Mouse (Mus musculus): ENCODE data around the gene Pak1. TPM values are rescaled to one million over a fixed set of nuclear protein-coding genes. Genes with fewer than 3 reads are reported as not detected.
"Not testable (repeated sequence)": the region's sequence is repeated elsewhere in the genome, so short reads cannot be mapped to it uniquely, and the experiment has no call there.

Pak1 gene
- polyA plus RNA-seq, 1 experiment, result 14.6 TPM

DNA sequence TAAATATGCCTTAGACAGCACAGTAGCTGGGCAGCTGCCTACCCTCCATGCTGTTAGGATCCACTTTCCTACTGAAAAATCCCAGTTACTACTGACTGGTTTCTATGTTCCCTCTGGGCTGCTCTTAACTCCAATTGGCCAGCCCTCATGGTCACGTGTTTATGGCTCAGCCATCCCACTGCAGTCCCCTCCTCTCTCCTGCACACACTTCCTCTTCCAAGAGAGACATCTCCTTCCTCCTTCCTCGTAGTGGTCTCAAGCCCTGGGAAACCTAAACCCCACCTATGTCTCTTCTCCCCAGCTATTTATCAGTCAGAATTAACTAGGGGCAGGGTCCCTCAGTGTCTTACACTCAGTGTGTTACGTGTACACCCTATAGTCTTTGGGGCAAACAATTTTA is 61.2 kb downstream of the Pak1 start:
- DNase-seq (ENCODE audit: low spot score), result not testable (repeated sequence)

DNA sequence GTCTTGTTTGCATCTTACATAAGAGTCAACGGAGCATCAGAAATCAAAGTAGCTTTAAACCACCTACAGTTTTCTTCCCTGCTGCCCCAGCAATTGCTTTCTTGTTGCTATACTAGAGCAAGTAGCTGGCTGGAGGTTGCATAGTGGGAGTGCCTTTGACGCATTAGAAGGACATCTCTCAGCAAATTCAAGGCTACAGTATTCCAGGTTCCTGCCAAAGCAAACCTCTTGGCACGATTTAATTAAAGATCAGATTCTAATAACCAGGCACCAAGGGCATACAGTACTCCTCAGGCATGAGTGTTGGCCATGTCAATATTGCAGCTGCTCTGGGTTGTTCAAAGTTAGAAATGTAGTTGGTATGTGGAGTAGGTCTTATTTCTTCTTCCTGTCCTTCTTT is 62.0 kb downstream of the Pak1 start:
- no peak for DNase-seq (ENCODE audit: low spot score)

DNA sequence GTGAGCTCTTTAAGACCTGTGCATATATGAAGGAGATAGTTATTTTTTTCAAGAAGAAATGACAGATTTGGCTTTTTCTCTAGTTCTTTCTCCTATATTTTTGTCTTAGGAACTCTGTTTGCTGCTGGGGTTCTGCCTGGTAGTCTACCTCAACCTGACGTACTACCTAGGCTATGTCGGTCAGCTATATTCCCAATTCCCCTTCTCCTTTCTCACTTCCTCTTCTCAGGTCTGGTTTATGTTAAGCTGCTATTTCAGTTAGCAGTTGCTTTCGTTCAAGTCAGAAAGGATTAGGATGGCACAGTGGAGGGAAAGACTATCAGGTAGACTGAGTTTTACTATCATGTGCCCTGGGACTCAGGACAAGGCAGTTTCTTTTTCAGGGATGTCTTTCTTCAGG is 75.2 kb downstream of the Pak1 start:
- DNase-seq (ENCODE audit: low spot score), result no peak

DNA sequence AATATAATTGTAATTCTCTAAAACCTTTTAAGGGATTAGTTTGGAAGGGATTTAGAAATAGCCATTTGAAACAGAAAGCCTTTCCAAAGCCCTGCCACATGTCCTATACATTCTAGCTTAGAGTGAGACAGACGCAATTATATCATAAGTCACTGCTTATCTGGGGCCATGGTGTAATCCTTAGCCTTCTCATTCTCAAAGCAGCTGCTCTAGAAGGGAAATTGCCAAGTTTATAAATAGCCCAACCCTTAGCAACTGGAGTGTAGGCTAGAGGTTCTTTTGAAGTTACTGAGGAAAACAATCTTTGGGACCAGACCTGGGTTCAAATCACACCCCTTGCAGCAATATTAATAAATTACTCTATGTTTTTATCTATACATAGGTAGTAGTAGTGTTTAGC is 76.2 kb downstream of the Pak1 start:
- DNase-seq (ENCODE audit: low spot score), result no peak

DNA sequence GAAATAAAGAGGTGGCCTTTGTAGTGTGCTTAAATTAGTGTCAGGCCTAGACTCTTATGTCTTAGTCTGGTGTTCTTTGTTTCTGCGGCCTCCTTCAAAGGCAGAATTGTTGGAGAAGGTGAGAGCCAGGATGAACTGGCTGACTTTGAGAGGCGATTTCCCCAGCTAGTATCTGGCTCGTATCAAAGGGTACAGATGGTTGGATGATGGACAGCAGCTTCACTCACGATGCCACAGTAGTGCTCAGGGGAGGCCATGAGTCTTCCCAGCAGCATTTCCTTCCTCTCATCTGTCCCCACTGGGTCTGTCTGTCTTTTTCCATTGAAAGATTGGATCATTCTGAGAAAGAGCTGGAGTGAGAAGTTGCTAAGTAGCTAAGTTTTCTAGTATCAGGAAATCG is 79.5 kb downstream of the Pak1 start:
- DNase-seq (ENCODE audit: low spot score), result no peak

DNA sequence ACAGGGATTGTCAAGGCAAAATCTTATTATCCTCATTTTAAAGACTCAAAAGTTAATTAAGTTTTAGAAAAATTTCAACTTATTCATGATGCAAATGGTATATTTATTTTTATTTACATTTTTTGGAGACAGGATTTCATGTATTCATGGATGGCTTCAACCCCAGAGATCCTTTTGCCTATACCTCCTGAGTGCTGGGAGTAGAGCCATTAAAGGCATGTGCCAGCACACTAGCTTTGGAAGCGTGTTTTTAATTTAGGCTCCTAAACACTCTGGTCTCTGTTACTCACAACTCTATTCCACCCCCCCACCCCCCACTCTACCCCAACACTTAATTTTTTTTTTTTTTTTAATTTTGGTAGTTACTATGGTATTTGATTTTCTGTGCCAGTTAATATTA is 80.4 kb downstream of the Pak1 start:
- DNase-seq (ENCODE audit: low spot score), result no peak

DNA sequence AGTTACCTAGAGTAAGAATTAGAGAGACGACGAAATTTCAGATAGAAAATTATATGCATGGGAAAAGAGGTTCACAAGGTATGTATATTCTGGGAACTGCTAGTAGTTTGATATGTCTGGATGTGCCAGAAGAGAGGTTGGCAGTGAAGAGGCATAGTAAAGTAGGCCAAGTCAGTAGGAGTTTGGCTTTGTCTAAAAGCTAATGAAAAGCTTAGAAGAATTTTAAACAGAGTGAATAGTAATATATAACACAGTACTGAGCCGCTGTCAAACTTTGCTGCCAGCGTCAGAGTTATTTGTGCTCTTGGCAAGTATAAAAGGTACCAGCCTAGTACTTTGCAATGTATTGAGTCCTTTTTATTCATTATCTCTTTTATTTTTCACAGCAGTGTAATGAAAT is 84.1 kb downstream of the Pak1 start:
- no peak for DNase-seq (ENCODE audit: low spot score)

DNA sequence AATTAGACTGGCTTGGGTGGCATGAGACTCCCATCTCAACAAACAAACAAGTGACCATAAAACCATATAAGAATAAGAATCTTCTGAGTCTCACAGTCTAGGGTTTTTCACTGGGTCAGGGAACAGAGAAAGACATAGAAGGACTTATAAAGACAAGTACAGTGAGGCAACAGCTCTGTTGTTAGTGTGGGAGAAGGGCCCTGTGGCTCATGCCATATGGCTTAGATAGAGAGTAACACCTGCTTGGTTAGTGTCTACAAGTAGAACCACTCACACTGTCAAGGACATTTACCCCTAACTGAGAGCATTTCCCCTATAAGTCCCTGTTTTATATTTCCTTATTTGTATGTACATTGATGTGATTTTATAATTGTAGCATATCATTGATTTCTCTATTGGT is 85.0 kb downstream of the Pak1 start:
- DNase-seq (ENCODE audit: low spot score), result no peak

DNA sequence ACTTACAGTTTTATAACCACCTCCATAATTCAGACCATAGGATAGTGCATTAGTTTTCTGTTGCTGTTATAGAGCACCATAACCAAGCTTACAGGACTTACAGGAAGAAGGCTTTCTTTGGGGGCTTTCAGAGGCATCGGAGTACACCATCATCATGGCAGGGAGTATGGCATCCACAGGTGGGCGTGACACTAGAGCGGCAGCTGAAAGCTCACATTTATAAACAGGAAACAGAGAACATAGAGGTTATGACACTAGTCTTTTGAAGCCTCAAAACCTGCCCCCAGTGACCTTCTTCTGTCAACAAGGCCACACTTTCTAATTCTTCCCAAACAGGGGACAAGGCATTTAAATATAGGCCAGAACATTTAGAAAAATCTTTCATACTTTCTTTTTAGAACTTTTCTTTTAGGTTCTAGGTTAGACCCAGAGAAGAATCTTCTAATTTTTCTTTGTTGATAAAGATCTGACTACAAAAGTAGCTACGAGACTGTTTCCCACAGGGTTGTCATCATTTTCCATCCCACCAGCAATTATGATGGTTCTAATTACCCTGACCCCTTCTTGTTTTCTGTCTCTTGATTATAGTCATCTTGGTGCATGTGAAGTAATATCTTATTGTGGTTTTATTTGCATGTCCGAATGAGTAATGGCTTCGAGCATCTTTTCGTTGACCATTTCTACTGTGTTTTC is 89.7 kb downstream of the Pak1 start:
- DNase-seq (ENCODE audit: low spot score), result no peak

DNA sequence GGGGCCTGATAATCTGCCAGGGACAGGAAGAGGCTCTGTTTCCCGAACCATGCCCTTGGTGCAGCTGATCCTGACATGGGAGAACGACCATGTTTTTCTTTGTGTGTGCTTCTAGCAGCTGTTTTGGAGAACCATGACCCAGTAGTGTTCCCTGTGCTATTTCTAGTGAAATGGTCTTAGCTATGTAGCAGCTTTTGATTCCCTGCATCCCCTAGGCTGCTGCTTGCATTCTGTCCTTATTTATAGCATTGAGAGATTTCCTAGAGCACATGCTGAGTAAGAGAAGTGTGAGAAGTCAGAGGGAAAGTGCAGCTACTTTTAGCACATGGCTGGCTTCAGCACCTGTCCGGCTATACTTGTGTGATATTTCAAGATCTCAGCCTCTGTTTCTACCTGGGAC is 123.3 kb downstream of the Pak1 start:
- no peak for DNase-seq (ENCODE audit: low spot score)

DNA sequence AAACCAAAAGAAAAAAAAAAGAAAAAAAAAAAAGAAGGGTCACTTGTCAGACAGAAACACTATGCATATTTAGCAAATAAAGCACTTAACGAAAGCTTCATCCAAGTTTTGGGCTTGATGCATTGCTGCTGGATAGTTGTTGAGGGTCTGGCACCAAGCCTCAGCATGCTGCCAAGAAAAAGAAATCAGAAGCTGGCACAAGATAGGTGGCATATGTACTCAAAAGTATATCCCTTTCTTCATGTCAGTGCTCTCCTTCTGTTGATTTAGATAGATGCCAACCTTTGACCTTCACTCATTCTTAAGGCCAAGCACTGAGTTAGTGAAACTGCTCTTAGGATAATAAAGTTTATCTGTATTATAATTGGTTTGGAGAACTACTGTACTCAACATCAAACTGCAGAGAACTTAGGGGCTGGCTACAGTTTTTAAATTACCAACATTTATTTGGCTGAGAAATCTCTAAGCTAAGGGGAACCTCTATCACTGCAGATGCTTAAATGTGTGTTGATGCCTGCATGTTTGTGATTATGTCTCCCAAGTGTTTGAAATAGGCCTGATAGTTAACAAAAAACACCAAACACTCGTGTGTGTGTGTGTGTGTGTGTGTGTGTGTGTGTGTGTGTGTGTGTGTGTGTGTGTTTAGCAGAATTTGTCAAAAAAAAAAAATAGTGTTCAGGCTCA is 126.6 kb downstream of the Pak1 start:
- no peak for DNase-seq (ENCODE audit: low spot score)

DNA sequence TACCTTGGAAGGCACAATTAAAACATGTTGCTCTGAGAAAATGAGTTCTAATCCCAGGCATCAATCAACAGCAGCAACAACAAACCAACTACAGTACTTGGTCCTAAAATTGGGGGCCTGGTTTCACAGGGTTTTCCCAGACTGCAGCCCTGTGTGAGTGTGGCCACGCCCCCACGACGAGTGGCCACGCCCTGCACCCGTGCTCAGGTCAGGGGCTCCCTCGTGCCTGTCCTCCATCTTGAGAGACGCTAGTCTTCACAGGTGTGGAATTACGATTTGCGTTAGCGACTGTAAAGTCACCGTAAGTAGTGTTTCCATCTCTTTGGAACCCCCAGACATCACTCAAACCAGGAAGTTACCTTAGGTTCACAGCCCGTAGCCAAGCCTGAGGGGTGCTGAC is 131.4 kb downstream of the Pak1 start, which contains the start of gene Gdpd4:
Gene Gdpd4 (plus strand): TSS at position 214 of the 400 bp plus-strand sequence.
- DNase-seq (ENCODE audit: low spot score), result no peak

DNA sequence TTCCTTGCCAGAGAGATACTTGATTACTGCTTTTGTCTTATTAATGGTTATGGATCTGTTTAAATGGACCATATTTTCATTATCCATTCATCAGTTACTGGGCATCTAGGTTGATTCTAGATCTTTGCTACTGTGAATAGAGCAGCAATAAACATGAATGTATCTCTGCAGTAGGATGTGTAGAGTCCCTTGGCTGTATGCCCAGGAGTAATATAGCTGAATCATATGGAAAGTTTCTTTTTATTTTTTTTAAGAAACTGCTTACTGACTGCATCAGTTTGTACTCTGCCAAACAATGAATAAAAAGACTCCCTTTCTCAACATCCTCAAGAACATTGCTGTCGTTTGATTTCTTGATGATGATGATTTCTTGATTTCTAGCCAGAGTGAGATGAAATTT is 137.5 kb downstream of the Pak1 start:
- no peak for DNase-seq (ENCODE audit: low spot score)

DNA sequence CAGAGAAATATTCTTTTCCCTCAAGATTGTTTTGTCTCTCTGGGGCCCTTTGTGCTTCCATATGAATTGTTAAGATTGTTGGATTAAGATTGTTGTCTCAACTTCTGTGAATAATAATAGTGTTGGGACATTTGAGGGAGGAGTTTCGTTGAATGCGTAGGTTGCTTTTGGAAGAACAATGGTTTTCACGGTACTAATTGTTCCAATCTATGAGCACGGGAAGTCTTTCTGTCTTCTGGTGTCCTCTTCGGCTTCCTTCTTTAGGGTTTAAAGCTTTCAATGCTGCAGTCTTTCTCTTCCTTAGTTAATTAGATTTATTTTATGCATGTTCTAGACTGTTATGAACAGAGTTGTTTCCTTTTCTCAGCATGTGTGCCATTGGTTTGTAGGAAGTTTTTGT is 138.6 kb downstream of the Pak1 start:
- DNase-seq (ENCODE audit: low spot score), result no peak

DNA sequence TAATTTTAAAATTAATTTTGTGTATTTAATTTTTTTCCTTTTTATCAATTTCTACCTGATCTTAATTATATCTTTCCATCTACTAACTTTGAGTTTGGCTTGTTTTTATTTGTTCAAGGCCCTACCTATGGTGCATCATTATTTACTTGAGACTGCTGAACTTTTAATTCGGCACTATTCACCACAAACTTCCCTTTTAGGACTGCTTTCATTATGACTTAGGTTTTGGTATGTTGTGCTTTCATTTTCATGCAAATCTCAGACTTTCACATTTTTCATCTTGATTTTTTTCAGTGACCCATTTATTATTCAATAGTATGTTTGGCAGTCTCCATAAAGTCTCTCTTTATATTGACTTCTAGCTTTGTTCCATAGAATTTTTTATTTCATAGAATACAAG is 156.1 kb downstream of the Pak1 start:
- no peak for DNase-seq (ENCODE audit: low spot score)

Other genes with a start within 250 kb of the Pak1 start
- gene Aamdc, start 209.0 kb upstream of the Pak1 start, polyA plus RNA-seq (2012; rRNA removed), result 54.3 and 64.7 TPM in 2 replicates
- gene Rsf1, start 208.7 kb upstream of the Pak1 start, polyA plus RNA-seq (2012; rRNA removed), result 6.3 and 12.6 TPM in 2 replicates
- gene Clns1a, start 91.9 kb upstream of the Pak1 start, polyA plus RNA-seq (2012; rRNA removed), result 47.7 and 55.6 TPM in 2 replicates
- 3.0 and 3.9 TPM in 2 replicates for gene Aqp11, start 50.3 kb upstream of the Pak1 start, polyA plus RNA-seq (2012; rRNA removed)
- not detected in 2 replicates for gene Gdpd4, start 131.4 kb downstream of the Pak1 start, polyA plus RNA-seq (2012; rRNA removed)